In genomic region chr11:76944839-76945238, GRCm38 (mm10) we compare ENCODE assay signal across 8 mouse cellular contexts. TPM values are rescaled to one million over a fixed set of nuclear protein-coding genes. Genes with fewer than 3 reads are reported as not detected.
DNase-seq lines count a peak whose midpoint lies in the region; ATAC-seq and TF ChIP-seq lines count a peak whose summit lies in the region.

No protein-coding gene starts in this region.

- peaks cover 5% of the 10 kb centered on the region for H3K4me1 ChIP-seq in heart, embryonic 11.5 days (ENCODE audit: control insufficient read depth, insufficient read depth, low read length)
- peaks cover 22% of the 10 kb centered on the region for H3K4me1 ChIP-seq in E14TG2a.4 (replicated peaks; ENCODE audit: low read depth, low read length)
- peaks cover 18% of the 10 kb centered on the region for H3K4me1 ChIP-seq in forebrain, embryonic 15.5 days
- peaks cover 11% of the 10 kb centered on the region for H3K4me1 ChIP-seq in liver, embryonic 16.5 days (ENCODE audit: control insufficient read depth, low read depth, low read length)

- H3K4me3 ChIP-seq in heart, embryonic 11.5 days (ENCODE audit: low read depth, low read length): peak overlapping the region; percentile 89
- H3K4me3 ChIP-seq in E14TG2a.4 (replicated peaks; ENCODE audit: low read length): peak overlapping the region; percentile 85
- H3K4me3 ChIP-seq in forebrain, embryonic 15.5 days: peak overlapping the region; percentile 86
- H3K4me3 ChIP-seq in liver, embryonic 16.5 days (ENCODE audit: low read depth, low read length): peak overlapping the region; percentile 87

- no peak overlapping the region; the same call in 1 of the 2 replicates for H3K27ac ChIP-seq in heart, embryonic 11.5 days (ENCODE audit: low read depth, low read length)
- no peak overlapping the region; the same call in 1 of the 2 replicates for H3K27ac ChIP-seq in forebrain, embryonic 15.5 days (replicated peaks)
- no peak overlapping the region; the same call in 1 of the 2 replicates for H3K27ac ChIP-seq in liver, embryonic 16.5 days (ENCODE audit: low read length)

- no peak for ATAC-seq in heart, embryonic 11.5 days (replicated peaks; ENCODE audit: insufficient number of reproducible peaks, low FRiP score, low TSS enrichment)
- no peak for ATAC-seq in forebrain, embryonic 15.5 days (replicated peaks)
- no peak for ATAC-seq in liver, embryonic 16.5 days (ENCODE audit: low read depth)

- peak overlapping the region; percentile 71 for H3K4me2 ChIP-seq in heart, embryonic 11.5 days
- peak overlapping the region; percentile 77 for H3K4me2 ChIP-seq in forebrain, embryonic 15.5 days (replicated peaks)
- H3K4me2 ChIP-seq in liver, embryonic 16.5 days (ENCODE audit: low read depth, low read length): peak overlapping the region; percentile 95

- H3K27me3 ChIP-seq in heart, embryonic 11.5 days (ENCODE audit: control insufficient read depth, insufficient read depth, low read length): no peaks in the 10 kb centered on the region
- H3K27me3 ChIP-seq in E14TG2a.4 (ENCODE audit: insufficient read depth, low read length): no peaks in the 10 kb centered on the region
- H3K27me3 ChIP-seq in forebrain, embryonic 15.5 days: no peaks in the 10 kb centered on the region
- H3K27me3 ChIP-seq in liver, embryonic 16.5 days (ENCODE audit: control insufficient read depth, insufficient read depth, low read depth, low read length): no peaks in the 10 kb centered on the region

- DNase-seq in heart, postnatal 25 days (ENCODE audit: low spot score): no peak
- DNase-seq in ovary, postnatal 36 days (ENCODE audit: low spot score): no peak
- no peak for DNase-seq in layer of hippocampus, postnatal 10 days (ENCODE audit: low spot score in 2 of 2)
- no peak for DNase-seq in left cerebral cortex, postnatal 25 days (ENCODE audit: low spot score in 2 of 2)

- H3K9me3 ChIP-seq in heart, embryonic 11.5 days (replicated peaks; ENCODE audit: control insufficient read depth, low read length): no peaks in the 10 kb centered on the region
- H3K9me3 ChIP-seq in E14TG2a.4 (ENCODE audit: low read length): no peaks in the 10 kb centered on the region
- no peaks in the 10 kb centered on the region for H3K9me3 ChIP-seq in forebrain, embryonic 15.5 days
- H3K9me3 ChIP-seq in liver, embryonic 16.5 days (replicated peaks; ENCODE audit: control insufficient read depth, low read length): no peaks in the 10 kb centered on the region

- H3K36me3 ChIP-seq in heart, embryonic 11.5 days (ENCODE audit: control insufficient read depth, insufficient read depth, low read length): no peaks in the 10 kb centered on the region
- H3K36me3 ChIP-seq in E14TG2a.4 (ENCODE audit: insufficient read depth, low read length): peaks cover 17% of the 10 kb centered on the region
- H3K36me3 ChIP-seq in forebrain, embryonic 15.5 days: 0 out of 2 replicates have a peak, but pooled peaks cover under 1% of the 10 kb centered on the region
- no peaks in the 10 kb centered on the region; the same call in none of the 2 replicates for H3K36me3 ChIP-seq in liver, embryonic 16.5 days (ENCODE audit: control insufficient read depth, insufficient read depth)

- intact Hi-C loops in heart, postnatal 25 days (cut with DNase I): loop anchor here (5.0 kb wide), 1 partner anchor 48 kb away; no protein-coding TSS in a partner anchor
- intact Hi-C loops in left cerebral cortex, postnatal 25 days (cut with DNase I): loop anchor here (2.0 to 5.0 kb wide), 2 partner anchors 33 to 98 kb away; partner anchors contain the start of gene Cpd

- 71% methylated on average over 6 of the region's 6 CpGs for WGBS in heart, embryonic 11.5 days (ENCODE audit: insufficient replicate concordance)
- 59% methylated on average over 6 of the region's 6 CpGs for WGBS in forebrain, embryonic 15.5 days
- WGBS in liver, embryonic 16.5 days (ENCODE audit: insufficient replicate concordance): 63% methylated on average over 6 of the region's 6 CpGs

- peak overlapping the region; percentile 90; the same call in 1 of the 2 replicates for H3K9ac ChIP-seq in heart, embryonic 11.5 days (ENCODE audit: low read depth, low read length)
- no peak overlapping the region; the same call in 1 of the 2 replicates for H3K9ac ChIP-seq in forebrain, embryonic 15.5 days (replicated peaks)
- H3K9ac ChIP-seq in liver, embryonic 16.5 days (ENCODE audit: low read depth, low read length): peak overlapping the region; percentile 79

- no peak for TF ChIP-seq CTCF in E14TG2a.4 (conservative IDR thresholded peaks at IDR 0.05; ENCODE audit: low read length)

RNA-seq across cellular contexts. Expression of gene Blmh, which starts 20.2 kb away (rescaled TPM):
- 89.0 and 111 TPM in 2 replicates for polyA plus RNA-seq in heart, embryonic 11.5 days (2014; fragmentation: Nextera tagmentation; extraction: Ambion mirVana)
- total RNA-seq in heart, postnatal 25 days (2021): 10 to 100 TPM; 36.8 to 41.5 TPM
- polyA plus RNA-seq in forebrain, embryonic 15.5 days (2015; fragmentation: Nextera tagmentation; extraction: Ambion mirVana): 128 and 134 TPM in 2 replicates
- 37.5 and 41.1 TPM in 2 replicates for polyA plus RNA-seq in liver, embryonic 16.5 days (2015; fragmentation: Nextera tagmentation; extraction: Ambion mirVana)
- total RNA-seq in layer of hippocampus, postnatal 10 days (2021): 10 to 100 TPM; 85.0 to 91.7 TPM
- total RNA-seq in left cerebral cortex, postnatal 25 days (2021): 10 to 100 TPM; 59.3 to 64.7 TPM

RNA-seq across cellular contexts. Expression of gene Tmigd1, which starts 42.9 kb away (rescaled TPM):
- 0.23 TPM in 1 of 2 replicates, not detected in the other for polyA plus RNA-seq in heart, embryonic 11.5 days (2014; fragmentation: Nextera tagmentation; extraction: Ambion mirVana)
- total RNA-seq in heart, postnatal 25 days (2021): under 1 TPM; 0.45 to 0.47 TPM
- not detected in 2 replicates for polyA plus RNA-seq in forebrain, embryonic 15.5 days (2015; fragmentation: Nextera tagmentation; extraction: Ambion mirVana)
- polyA plus RNA-seq in liver, embryonic 16.5 days (2015; fragmentation: Nextera tagmentation; extraction: Ambion mirVana): 0.06 TPM in 1 of 2 replicates, not detected in the other
- not detected for total RNA-seq in layer of hippocampus, postnatal 10 days (2021)
- not detected for total RNA-seq in left cerebral cortex, postnatal 25 days (2021)

RNA-seq across cellular contexts. Expression of gene Slc6a4, which starts 53.6 kb away (rescaled TPM):
- polyA plus RNA-seq in heart, embryonic 11.5 days (2014; fragmentation: Nextera tagmentation; extraction: Ambion mirVana): 1.5 and 2.2 TPM in 2 replicates
- under 1 TPM; 0.52 to 0.67 TPM for total RNA-seq in heart, postnatal 25 days (2021)
- 0.43 and 0.60 TPM in 2 replicates for polyA plus RNA-seq in forebrain, embryonic 15.5 days (2015; fragmentation: Nextera tagmentation; extraction: Ambion mirVana)
- 1.7 and 1.9 TPM in 2 replicates for polyA plus RNA-seq in liver, embryonic 16.5 days (2015; fragmentation: Nextera tagmentation; extraction: Ambion mirVana)
- total RNA-seq in layer of hippocampus, postnatal 10 days (2021): under 1 TPM in 1 of 2 experiments, not detected in 1; 0.53 TPM
- not detected for total RNA-seq in left cerebral cortex, postnatal 25 days (2021)
